11 mouse cellular contexts compared by ENCODE assay signal in genomic region chr17:6748779-6749464, GRCm38 (mm10). TPM values are rescaled to one million over a fixed set of nuclear protein-coding genes. Genes with fewer than 3 reads are reported as not detected.
DNase-seq lines count a peak whose midpoint lies in the region.
"Had no signal": no experiment of that assay in that cellular context is flagged by ENCODE, and none has a peak within 500 bp of the region (broad histone marks: within the 10 kb centered on the region; RNA-seq: fewer than 3 reads in every experiment).

No protein-coding gene starts in this region.

- no peak overlapping the region for H3K4me3 ChIP-seq in brown adipose tissue, adult 24 weeks (ENCODE audit: insufficient read depth, low read depth, low read length)
- H3K4me3 ChIP-seq: embryonic facial prominence, embryonic 15.5 days; intestine, embryonic 15.5 days had no signal

- peaks cover 5% of the 10 kb centered on the region; the same call in 1 of the 2 replicates for H3K4me1 ChIP-seq in brown adipose tissue, adult 24 weeks (ENCODE audit: control insufficient read depth, insufficient read depth, insufficient read length, low read length)

- DNase-seq in 3134 (ENCODE audit: extremely low read depth, insufficient read length, low spot score) (peak; percentile 49), 3T3-L1 (ENCODE audit: low read depth, low spot score) (peak; percentile 76)
- peak; percentile 45 to 48 for DNase-seq in heart, postnatal 36 days
- DNase-seq in frontal cortex, postnatal 25 days (ENCODE audit: low spot score in 2 of 2) = no peak
- no peak for DNase-seq in right cerebral cortex, postnatal 36 days (ENCODE audit: low spot score in 2 of 2)
- DNase-seq in retina, postnatal 1 day = no peak
- DNase-seq: cerebellum, adult 11 months; thymus, postnatal 25 days had no signal

- H3K27ac ChIP-seq in brown adipose tissue, adult 24 weeks (replicated peaks; ENCODE audit: low read depth, low read length) = 0 out of 2 replicates have a peak overlapping the region, but pooled peaks have one; percentile 1
- H3K27ac ChIP-seq: embryonic facial prominence, embryonic 15.5 days; intestine, embryonic 15.5 days had no signal

- intact Hi-C loops in heart, postnatal 36 days (cut with DNase I) = no loop called here

RNA-seq across cellular contexts. Expression of gene Ezr, which starts 33.7 kb away (rescaled TPM):
- 3.0 and 3.6 TPM in 2 replicates for polyA plus RNA-seq in brown adipose tissue, adult 24 weeks (2012; ENCODE audit: insufficient read depth, insufficient read length, missing spikeins)
- 10 to 100 TPM; 35.0 to 43.3 TPM for total RNA-seq in heart, postnatal 36 days (2021)

Comparison
In these comparisons a context has a peak if more than half of its experiments do, and no peak if none do; other contexts are left out.
1. DNase-seq: peak in 3134 (single experiment), 3T3-L1 (single experiment) and heart, postnatal 36 days (2 of 2); none in frontal cortex, postnatal 25 days (0 of 2), right cerebral cortex, postnatal 36 days (0 of 2) and retina, postnatal 1 day (single experiment).